Mouse (Mus musculus) ES-E14 (cell line): Measurements from ENCODE around the gene Ereg.

Experiments used
- CHD2 ChIP-seq: IDR thresholded peaks from 2 replicates; pipeline ENCODE4 v1.6.1; 2014; ENCODE audit warnings: mild to moderate bottlenecking, low read depth, low read length, inconsistent platforms
- HCFC1 ChIP-seq: IDR thresholded peaks from 2 replicates; pipeline ENCODE4 v1.6.1; 2012; ENCODE audit warnings: low read length, inconsistent platforms, borderline replicate concordance; ENCODE audit not compliant: insufficient read depth
- MAFK ChIP-seq: IDR thresholded peaks from 2 replicates; pipeline ENCODE4 v1.6.1; 2014; ENCODE audit warnings: mild to moderate bottlenecking, low read depth, low read length, inconsistent platforms; ENCODE audit not compliant: insufficient read depth
- ZC3H11A ChIP-seq: IDR thresholded peaks from 2 replicates; pipeline ENCODE4 v1.6.1; 2012; ENCODE audit warnings: low read depth, mild to moderate bottlenecking, inconsistent platforms, low read length, borderline replicate concordance
- ZNF384 ChIP-seq: IDR thresholded peaks from 2 replicates; pipeline ENCODE4 v1.6.1; 2012; ENCODE audit warnings: low read depth, low read length, inconsistent platforms

- TF ChIP-seq CHD2 (no peak), MAFK (no peak), ZC3H11A (no peak), ZNF384 (no peak), HCFC1 (no peak)
These were observed 66.5 kb downstream of the Ereg start for GRCm38 (mm10) chr5:91140896-91141448.
